ENCODE assay signal across 9 mouse cellular contexts in genomic region chr8:46811021-46811622, GRCm38 (mm10).
DNase-seq lines count a peak whose midpoint lies in the region; ATAC-seq lines count a peak whose summit lies in the region.
"Had no signal": no experiment of that assay in that cellular context is flagged by ENCODE, and none has a peak within 500 bp of the region (broad histone marks: within the 10 kb centered on the region; RNA-seq: fewer than 3 reads in every experiment).

No protein-coding gene starts in this region.

- H3K9me3 ChIP-seq in heart, embryonic 11.5 days (replicated peaks; ENCODE audit: control insufficient read depth, low read length) = no peaks in the 10 kb centered on the region
- H3K9me3 ChIP-seq in heart, embryonic 16.5 days (replicated peaks; ENCODE audit: control insufficient read depth, low read length) = peaks cover 6% of the 10 kb centered on the region; the same call in 1 of the 2 replicates
- H3K9me3 ChIP-seq in kidney, embryonic 14.5 days (ENCODE audit: control insufficient read depth, low read length) = no peaks in the 10 kb centered on the region
- H3K9me3 ChIP-seq: limb, embryonic 12.5 days had no signal

- no peak overlapping the region for H3K27ac ChIP-seq in heart, embryonic 11.5 days (ENCODE audit: low read depth, low read length)
- H3K27ac ChIP-seq in heart, embryonic 16.5 days (ENCODE audit: low read length) = no peak overlapping the region
- peak overlapping the region; percentile 40 for H3K27ac ChIP-seq in macrophage
- H3K27ac ChIP-seq in kidney, embryonic 14.5 days (ENCODE audit: low read depth, low read length) = no peak overlapping the region
- H3K27ac ChIP-seq: limb, embryonic 12.5 days had no signal

- no peaks in the 10 kb centered on the region; the same call in 1 of the 2 replicates for H3K4me1 ChIP-seq in heart, embryonic 11.5 days (ENCODE audit: control insufficient read depth, insufficient read depth, low read length)
- H3K4me1 ChIP-seq in heart, embryonic 16.5 days (ENCODE audit: control insufficient read depth, insufficient read depth, low read length) = no peaks in the 10 kb centered on the region
- no peaks in the 10 kb centered on the region for H3K4me1 ChIP-seq in kidney, embryonic 14.5 days (ENCODE audit: control insufficient read depth, insufficient read depth, low read length)
- H3K4me1 ChIP-seq: limb, embryonic 12.5 days had no signal

- H3K79me2 ChIP-seq in macrophage (ENCODE audit: inconsistent target) = peaks cover 47% of the 10 kb centered on the region; the same call in 1 of the 2 replicates

- H3K36me3 ChIP-seq in heart, embryonic 11.5 days (ENCODE audit: control insufficient read depth, insufficient read depth, low read length) = peaks cover 19% of the 10 kb centered on the region
- H3K36me3 ChIP-seq in heart, embryonic 16.5 days (ENCODE audit: control insufficient read depth, insufficient read depth) = peaks cover 44% of the 10 kb centered on the region
- H3K36me3 ChIP-seq in macrophage (ENCODE audit: inconsistent target) = peaks cover 80% of the 10 kb centered on the region
- peaks cover 29% of the 10 kb centered on the region for H3K36me3 ChIP-seq in kidney, embryonic 14.5 days (ENCODE audit: control insufficient read depth, insufficient read depth, low read length)

- no peak for ATAC-seq in heart, embryonic 11.5 days (replicated peaks; ENCODE audit: insufficient number of reproducible peaks, low FRiP score, low TSS enrichment)
- ATAC-seq in heart, embryonic 16.5 days (replicated peaks; ENCODE audit: extremely low read depth, insufficient read depth, low FRiP score) = peak; percentile 37; the same call in 1 of the 2 replicates
- no peak for ATAC-seq in kidney, embryonic 14.5 days (ENCODE audit: low FRiP score, low TSS enrichment)

- H3K27me3 ChIP-seq in heart, embryonic 11.5 days (ENCODE audit: control insufficient read depth, insufficient read depth, low read length) = no peaks in the 10 kb centered on the region
- H3K27me3 ChIP-seq in heart, embryonic 16.5 days (ENCODE audit: control insufficient read depth, insufficient read depth, low read length) = no peaks in the 10 kb centered on the region
- no peaks in the 10 kb centered on the region for H3K27me3 ChIP-seq in kidney, embryonic 14.5 days (ENCODE audit: control insufficient read depth, insufficient read depth, low read length)
- H3K27me3 ChIP-seq: limb, embryonic 12.5 days had no signal

- H3K9ac ChIP-seq in heart, embryonic 11.5 days (ENCODE audit: low read depth, low read length) = no peak overlapping the region
- no peak overlapping the region for H3K9ac ChIP-seq in heart, embryonic 16.5 days (ENCODE audit: low read length)
- no peak overlapping the region for H3K9ac ChIP-seq in kidney, embryonic 14.5 days (ENCODE audit: low read depth, low read length)
- H3K9ac ChIP-seq: limb, embryonic 12.5 days had no signal

- no peak overlapping the region for H3K4me2 ChIP-seq in heart, embryonic 11.5 days
- no peak overlapping the region for H3K4me2 ChIP-seq in heart, embryonic 16.5 days (ENCODE audit: low read depth, low read length)
- no peak overlapping the region for H3K4me2 ChIP-seq in kidney, embryonic 14.5 days (replicated peaks; ENCODE audit: low read depth, low read length)
- H3K4me2 ChIP-seq: limb, embryonic 12.5 days had no signal

- WGBS in heart, embryonic 11.5 days (ENCODE audit: insufficient replicate concordance) = 83% methylated on average over 11 of the region's 11 CpGs
- 80% methylated on average over 11 of the region's 11 CpGs for WGBS in heart, embryonic 16.5 days
- 43% methylated on average over 11 of the region's 11 CpGs for WGBS in macrophage (ENCODE audit: missing documents)
- WGBS in kidney, embryonic 14.5 days = 87% methylated on average over 11 of the region's 11 CpGs

- DNase-seq in heart, adult 8-10 months (ENCODE audit: low spot score) = peak; percentile 49
- DNase-seq in adrenal gland, adult 8-10 months = peak; percentile 55
- no peak for DNase-seq in yolk sac, embryonic 10.5 days (ENCODE audit: low spot score)
- no peak for DNase-seq in kidney, adult 11 months

- H3K4me3 ChIP-seq in heart, embryonic 11.5 days (ENCODE audit: low read depth, low read length) = no peak overlapping the region
- H3K4me3 ChIP-seq in heart, embryonic 16.5 days (ENCODE audit: low read length) = no peak overlapping the region
- H3K4me3 ChIP-seq in macrophage (ENCODE audit: inconsistent target) = no peak overlapping the region
- no peak overlapping the region for H3K4me3 ChIP-seq in kidney, embryonic 14.5 days (ENCODE audit: low read length)
- H3K4me3 ChIP-seq: limb, embryonic 12.5 days had no signal

Comparison
In these comparisons a context has a peak if more than half of its experiments do, and no peak if none do; other contexts are left out.
1. DNase-seq: peak in heart, adult 8-10 months (single experiment) and adrenal gland, adult 8-10 months (single experiment); none in yolk sac, embryonic 10.5 days (single experiment) and kidney, adult 11 months (single experiment).